Mouse (Mus musculus): ENCODE measurements around the gene Sipa1l1.

- no peak for TF ChIP-seq CTCF (IDR thresholded peaks at IDR 0.05; ENCODE audit: borderline replicate concordance, insufficient read depth, low read length)
- no peak for TF ChIP-seq POLR2A (IDR thresholded peaks at IDR 0.05; ENCODE audit: low read depth, low read length)
Observed at GRCm38 (mm10) chr12:82276591-82276990, 107.5 kb downstream of the Sipa1l1 start.

All from embryonic fibroblast, embryonic 13.5 days (primary cell).